Mouse (Mus musculus) midbrain, embryonic 13.5 days (tissue): ENCODE measurements around the gene Fastk. TPM values are rescaled to one million over a fixed set of nuclear protein-coding genes. Genes with fewer than 3 reads are reported as not detected.
"Not testable (repeated sequence)": the region's sequence is repeated elsewhere in the genome, so short reads cannot be mapped to it uniquely, and the experiment has no call there.

Experiments used
- ATAC-seq: fragments of 200-750 bp; cut with Nextera tagmentation; 2 replicates; pipeline ENCODE4 v1.8.0; 2017; ENCODE audit warnings: mild to moderate bottlenecking, moderate TSS enrichment, moderate library complexity
- H3K27ac ChIP-seq: fragments of 300-500 bp; sonication (generic); 2 replicates; pipeline ENCODE4 v1.5.1; 2015; ENCODE audit warnings: inconsistent platforms, mild to moderate bottlenecking, moderate library complexity
- H3K27me3 ChIP-seq: fragments of 300-500 bp; sonication (generic); 2 replicates; pipeline ENCODE4 v1.6.1; 2015; ENCODE audit warnings: mild to moderate bottlenecking, inconsistent platforms
- H3K36me3 ChIP-seq: fragments of 300-500 bp; sonication (generic); 2 replicates; pipeline ENCODE4 v1.6.1; 2015; ENCODE audit warnings: mild to moderate bottlenecking, inconsistent platforms
- H3K4me1 ChIP-seq: fragments of 300-500 bp; sonication (generic); replicated peaks from 2 replicates; pipeline ENCODE4 v1.6.1; 2015; ENCODE audit warnings: inconsistent platforms
- H3K4me2 ChIP-seq: fragments of 300-500 bp; sonication (generic); replicated peaks from 2 replicates; pipeline ENCODE4 v1.6.1; 2015; ENCODE audit warnings: moderate library complexity, mild to moderate bottlenecking, inconsistent platforms
- H3K4me3 ChIP-seq: fragments of 300-500 bp; sonication (generic); replicated peaks from 2 replicates; pipeline ENCODE4 v1.5.1; 2015; ENCODE audit warnings: mild to moderate bottlenecking, inconsistent platforms
- H3K9ac ChIP-seq: fragments of 300-500 bp; sonication (generic); replicated peaks from 2 replicates; pipeline ENCODE4 v1.6.1; 2015; ENCODE audit warnings: mild to moderate bottlenecking, inconsistent platforms
- H3K9me3 ChIP-seq: fragments of 300-500 bp; sonication (generic); 2 replicates; pipeline ENCODE4 v1.6.1; 2016; ENCODE audit warnings: mild to moderate bottlenecking, inconsistent platforms
- WGBS: fragments of 180-500 bp; shearing (Covaris S2); methylation state at CpG from one replicate; pipeline ENCODE4 v1.1.7; 2015; 5-methylcytosine and 5-hydroxymethylcytosine counted together
- polyA plus RNA-seq: library from polyadenylated mRNA; unstranded; fragments of >200 nt; fragmentation: Nextera tagmentation; extraction: Ambion mirVana; gene quantifications from 2 replicates; pipeline ENCODE4 v1.2.1, GENCODE M21; 2015

Fastk gene
- polyA plus RNA-seq, 1 experiment from 2014 or later = 95.0 TPM

DNA sequence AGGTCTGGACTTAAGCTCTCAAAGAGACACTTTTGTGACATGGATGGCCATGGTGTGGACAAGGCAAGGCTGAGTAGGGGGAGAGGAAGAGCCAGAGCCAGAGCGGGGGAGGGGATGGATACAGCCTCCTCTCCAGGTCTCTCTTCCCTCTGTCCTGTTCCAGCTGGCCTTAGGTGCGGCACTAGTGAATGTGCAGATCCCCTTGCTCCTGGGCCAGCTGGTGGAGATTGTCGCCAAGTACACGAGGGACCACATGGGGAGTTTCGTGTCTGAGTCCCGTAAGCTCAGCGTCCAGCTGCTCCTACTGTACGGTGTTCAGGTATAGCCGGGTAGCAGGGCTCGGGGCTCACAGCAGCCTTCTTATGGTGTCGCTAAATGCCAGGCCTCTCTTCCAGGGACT, 44.7 kb downstream of the Fastk start:
- Histone ChIP-seq H3K9me3 (no peaks in the 10 kb centered on the region), H3K27ac (no peak overlapping the region), H3K4me2 (no peak overlapping the region), H3K4me3 (no peak overlapping the region), H3K4me1 (0 out of 2 replicates have a peak, but pooled peaks cover under 1% of the 10 kb centered on the region), H3K9ac (no peak overlapping the region), H3K27me3 (no peaks in the 10 kb centered on the region), H3K36me3 (peaks cover 46% of the 10 kb centered on the region)
- 89% methylated on average over 11 of the region's 11 CpGs for WGBS
- no peak for ATAC-seq

DNA sequence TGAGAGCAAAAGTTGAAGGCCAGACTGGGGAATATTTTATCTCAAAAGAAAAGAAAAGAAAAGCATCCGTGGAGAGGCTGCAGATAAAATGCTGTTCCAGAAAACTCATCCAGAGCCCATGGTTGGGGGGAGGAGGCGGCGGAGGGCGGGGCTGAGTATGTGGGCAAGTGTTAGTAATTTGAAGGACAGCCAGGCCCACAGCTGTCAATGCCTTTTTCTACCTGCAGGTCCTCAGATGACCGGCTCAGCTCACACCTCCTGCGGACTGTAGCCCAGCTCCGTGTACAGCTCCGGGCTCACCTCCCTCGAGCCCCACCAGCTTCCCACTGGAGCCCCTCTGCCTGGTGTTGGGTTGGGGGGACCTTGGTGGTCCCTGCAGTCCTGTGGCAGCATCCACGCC, 45.4 kb downstream of the Fastk start:
- WGBS = 91% methylated on average over 10 of the region's 10 CpGs
- no peak overlapping the region for H3K4me2 ChIP-seq
- H3K4me3 ChIP-seq = no peak overlapping the region
- ATAC-seq = no peak
- H3K27me3 ChIP-seq = no peaks in the 10 kb centered on the region
- H3K9me3 ChIP-seq = no peaks in the 10 kb centered on the region
- H3K9ac ChIP-seq = no peak overlapping the region
- H3K36me3 ChIP-seq = peaks cover 41% of the 10 kb centered on the region
- H3K4me1 ChIP-seq = peaks cover 6% of the 10 kb centered on the region
- H3K27ac ChIP-seq = no peak overlapping the region

DNA sequence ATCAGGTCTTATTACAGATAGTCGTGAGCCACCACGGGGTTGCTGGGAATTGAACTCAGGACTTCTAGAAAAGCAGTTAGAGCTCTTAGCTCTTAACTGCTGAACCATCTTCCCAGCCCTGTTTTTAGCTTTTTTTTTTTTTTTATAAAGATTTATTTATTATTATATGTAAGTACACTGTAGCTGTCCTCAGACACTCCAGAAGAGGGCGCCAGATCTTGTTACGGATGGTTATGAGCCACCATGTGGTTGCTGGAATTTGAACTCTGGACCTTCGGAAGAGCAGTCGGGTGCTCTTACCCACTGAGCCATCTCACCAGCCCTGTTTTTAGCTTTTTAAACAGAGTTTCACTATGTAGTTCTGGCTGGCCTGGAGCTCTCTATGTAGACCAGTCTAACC, 48.8 kb downstream of the Fastk start:
- peaks cover 12% of the 10 kb centered on the region for H3K4me1 ChIP-seq
- 91% methylated on average over 6 of the region's 6 CpGs for WGBS
- H3K27me3 ChIP-seq, H3K9me3 ChIP-seq, H3K27ac ChIP-seq, H3K4me2 ChIP-seq, ATAC-seq, H3K9ac ChIP-seq, H3K4me3 ChIP-seq, H3K36me3 ChIP-seq: not testable (repeated sequence)

DNA sequence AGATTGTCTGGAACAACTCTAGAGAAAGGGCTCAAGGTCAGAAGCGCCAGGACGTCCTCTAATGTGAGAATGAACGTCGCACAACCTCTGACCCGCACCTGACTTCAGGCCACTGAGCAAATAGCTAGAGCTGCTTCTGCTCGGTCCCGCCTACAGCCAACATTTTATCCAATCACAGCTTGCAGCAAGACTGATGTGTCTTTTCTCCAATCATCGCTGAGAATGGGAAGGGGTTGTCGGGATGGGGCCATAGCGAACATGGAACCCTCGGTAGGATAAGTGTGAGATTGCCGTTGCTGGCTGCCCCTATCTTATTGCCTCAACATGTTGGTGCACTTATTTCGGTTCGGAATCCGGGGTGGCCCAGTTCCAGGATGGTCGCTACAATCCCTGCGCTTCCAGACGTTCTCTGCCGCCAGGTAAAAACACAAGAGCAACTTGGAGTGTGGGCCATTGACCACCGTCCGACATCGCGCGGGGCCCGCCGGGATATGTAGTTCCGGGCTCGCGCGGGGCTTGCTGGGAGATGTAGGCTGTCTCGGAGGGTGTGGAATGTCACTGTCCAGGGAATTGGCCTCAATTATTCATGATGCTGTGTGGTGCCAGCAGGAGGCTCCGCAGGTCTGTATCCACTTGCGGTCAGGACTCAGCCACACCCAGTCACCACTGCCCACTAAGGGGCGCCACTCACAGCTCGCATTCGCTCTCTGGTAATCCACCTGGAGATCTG, 50.8 kb downstream of the Fastk start:
- no peaks in the 10 kb centered on the region for H3K36me3 ChIP-seq
- peak overlapping the region; percentile 60 for H3K4me3 ChIP-seq
- H3K9ac ChIP-seq = peak overlapping the region; percentile 60
- H3K27me3 ChIP-seq = peaks cover 14% of the 10 kb centered on the region
- H3K4me1 ChIP-seq = peaks cover 12% of the 10 kb centered on the region
- peak; percentile 97 for ATAC-seq
- peak overlapping the region; percentile 60 for H3K4me2 ChIP-seq
- H3K27ac ChIP-seq = peak overlapping the region; percentile 88
- WGBS = 1% methylated on average over 36 of the region's 36 CpGs
- no peaks in the 10 kb centered on the region for H3K9me3 ChIP-seq

DNA sequence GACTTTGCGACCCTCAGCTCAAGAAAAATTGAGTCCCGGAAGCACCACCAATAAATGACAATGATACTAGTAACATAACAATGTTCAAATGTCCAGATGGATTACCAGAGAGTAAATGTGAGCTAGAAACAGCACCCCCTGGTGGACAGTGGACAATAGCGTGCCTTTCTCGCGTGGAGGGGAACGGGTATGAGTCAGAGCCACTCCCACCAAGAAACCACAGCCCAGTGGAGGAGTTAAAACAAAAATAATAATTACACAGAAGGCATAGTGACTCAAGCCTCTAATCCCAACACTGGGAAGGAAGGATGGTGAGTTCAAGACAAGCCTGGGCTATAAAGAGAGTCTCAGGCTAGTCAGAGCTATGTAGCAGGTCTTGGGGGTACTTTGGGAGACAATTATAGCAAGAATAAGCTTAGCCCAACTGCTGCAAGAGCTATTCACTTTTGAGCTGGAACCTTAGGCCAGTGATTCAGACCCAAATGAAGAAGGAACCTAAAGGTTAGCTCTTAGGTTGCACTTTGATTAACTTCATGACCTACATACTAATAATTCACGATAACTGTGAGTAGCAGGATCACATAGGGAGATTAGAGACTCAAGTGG, 51.6 kb downstream of the Fastk start, which contains the start of gene Abcb8:
Gene Abcb8 (plus strand): TSS at position 272 of the 606 bp plus-strand sequence.
- H3K9ac ChIP-seq = peak within 1 kb of the TSS; percentile 60
- ATAC-seq = no peak
- no peaks in the 10 kb centered on the region for H3K9me3 ChIP-seq
- H3K27ac ChIP-seq = peak within 1 kb of the TSS; percentile 88
- 18% methylated on average over 7 of the region's 7 CpGs for WGBS
- H3K27me3 ChIP-seq = peaks cover 23% of the 10 kb centered on the region
- H3K4me2 ChIP-seq = peak within 1 kb of the TSS; percentile 60
- no peaks in the 10 kb centered on the region for H3K36me3 ChIP-seq
- H3K4me3 ChIP-seq = peak within 1 kb of the TSS; percentile 60
- H3K4me1 ChIP-seq = peaks cover 12% of the 10 kb centered on the region

DNA sequence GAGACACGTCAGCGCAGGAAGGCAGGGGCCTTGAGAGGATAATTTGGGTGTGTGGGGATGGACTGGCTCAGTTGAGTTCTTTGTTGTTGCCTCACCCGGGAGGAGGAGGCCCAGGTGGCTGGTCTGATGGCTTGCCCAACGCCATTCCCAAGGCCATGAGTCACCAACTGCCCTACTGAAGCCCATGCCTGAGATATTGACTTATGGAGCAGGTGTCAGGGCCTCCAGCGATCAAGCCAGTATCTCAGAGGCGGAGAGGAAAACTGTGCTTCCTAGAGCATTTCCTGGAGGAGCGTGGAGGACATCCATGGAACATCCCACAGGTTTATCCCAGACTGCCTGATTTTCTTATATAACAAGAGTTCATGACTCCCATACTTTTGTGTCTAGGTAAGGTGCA, 52.4 kb downstream of the Fastk start:
- ATAC-seq = no peak
- Histone ChIP-seq H3K4me2 (no peak overlapping the region), H3K9me3 (no peaks in the 10 kb centered on the region), H3K4me1 (peaks cover 20% of the 10 kb centered on the region), H3K36me3 (no peaks in the 10 kb centered on the region), H3K27ac (no peak overlapping the region), H3K4me3 (no peak overlapping the region), H3K27me3 (peaks cover 30% of the 10 kb centered on the region), H3K9ac (no peak overlapping the region)
- 76% methylated on average over 7 of the region's 7 CpGs for WGBS

DNA sequence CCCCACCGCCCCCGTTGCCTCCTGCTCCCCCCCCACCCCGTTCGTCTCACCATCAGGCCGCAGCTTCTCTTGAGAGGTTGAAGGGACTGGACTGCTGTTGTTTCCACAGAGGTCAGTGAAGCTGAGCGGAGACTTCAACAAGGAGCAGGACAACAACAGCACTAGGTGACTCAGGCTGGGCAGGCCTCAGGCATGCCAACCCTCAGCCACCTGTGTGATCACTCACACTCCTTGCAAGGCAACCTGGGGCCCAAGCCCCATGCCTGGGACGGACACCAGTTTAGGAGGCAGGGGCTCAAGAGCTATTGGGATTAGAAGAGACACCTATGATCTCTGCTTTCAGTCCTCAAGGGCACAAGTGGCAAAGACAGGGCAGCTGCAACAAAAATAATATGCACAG, 53.2 kb downstream of the Fastk start, which contains the start of gene Atg9b:
Gene Atg9b (minus strand): TSS at position 280 of the 400 bp plus-strand sequence.
- ATAC-seq = no peak
- Histone ChIP-seq H3K27me3 (peaks cover 39% of the 10 kb centered on the region), H3K9ac (no peak within 1 kb of the TSS), H3K4me1 (peaks cover 29% of the 10 kb centered on the region), H3K36me3 (no peaks in the 10 kb centered on the region), H3K4me3 (no peak within 1 kb of the TSS), H3K4me2 (no peak within 1 kb of the TSS), H3K9me3 (no peaks in the 10 kb centered on the region), H3K27ac (no peak within 1 kb of the TSS)
- WGBS = 84% methylated on average over 7 of the region's 7 CpGs

DNA sequence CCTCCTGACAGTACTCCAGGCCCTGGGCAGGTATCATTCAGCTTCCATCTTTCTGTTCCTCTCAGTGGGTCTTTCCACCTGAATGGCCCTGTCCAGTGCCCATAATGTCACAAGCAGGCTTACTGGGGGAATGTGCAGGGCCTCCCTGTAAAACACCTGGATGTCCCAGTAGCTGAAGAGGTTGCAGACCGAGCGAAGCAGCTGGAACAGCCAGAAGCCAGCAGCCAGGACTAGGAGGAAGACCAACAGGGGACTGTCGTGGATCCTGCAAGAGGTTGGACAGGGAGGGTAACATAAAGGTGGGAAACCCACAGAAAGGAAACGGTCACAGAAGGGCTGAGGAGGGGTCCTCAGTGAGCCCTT, 55.4 kb downstream of the Fastk start:
- ATAC-seq = no peak
- Histone ChIP-seq H3K4me3 (no peak overlapping the region), H3K9me3 (no peaks in the 10 kb centered on the region), H3K27me3 (peaks cover 61% of the 10 kb centered on the region), H3K4me1 (peaks cover 25% of the 10 kb centered on the region), H3K9ac (no peak overlapping the region), H3K4me2 (no peak overlapping the region), H3K27ac (no peak overlapping the region), H3K36me3 (no peaks in the 10 kb centered on the region)
- 74% methylated on average over 4 of the region's 4 CpGs for WGBS

DNA sequence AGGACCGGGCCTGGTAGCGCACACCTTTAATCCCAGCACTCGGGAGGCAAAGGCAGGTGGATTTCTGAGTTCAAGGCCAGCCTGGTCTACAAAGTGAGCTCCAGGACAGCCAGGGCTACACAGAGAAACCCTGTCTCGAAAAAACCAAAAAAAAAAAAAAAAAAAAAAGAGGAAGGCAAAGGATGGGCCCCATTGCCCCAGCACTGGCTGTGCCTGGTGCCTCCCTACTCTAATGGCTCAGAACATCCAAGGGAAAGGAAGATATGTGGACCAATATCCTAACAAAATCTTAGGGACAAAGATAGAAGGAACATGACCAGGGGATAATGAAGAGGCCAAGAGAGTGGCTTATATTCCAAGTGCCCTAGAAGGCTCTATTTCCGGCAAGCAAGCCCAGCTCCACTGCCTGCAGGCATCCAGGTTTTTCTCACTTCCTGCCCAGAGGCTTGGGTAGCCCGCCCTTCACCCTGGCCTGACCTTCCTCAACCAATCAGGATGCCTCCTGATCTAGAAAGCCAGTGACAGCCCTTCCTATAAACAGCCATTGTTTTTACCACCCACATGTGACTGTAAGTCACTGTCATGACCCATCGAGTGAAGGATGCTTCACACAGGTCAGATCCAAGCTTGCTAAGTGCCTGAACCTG, 56.0 kb downstream of the Fastk start:
- Histone ChIP-seq H3K27me3 (peaks cover 63% of the 10 kb centered on the region), H3K4me1 (peaks cover 26% of the 10 kb centered on the region), H3K36me3 (no peaks in the 10 kb centered on the region), H3K4me2 (no peak overlapping the region), H3K9ac (no peak overlapping the region), H3K27ac (no peak overlapping the region), H3K9me3 (no peaks in the 10 kb centered on the region), H3K4me3 (no peak overlapping the region)
- no peak for ATAC-seq
- WGBS = 55% methylated on average over 7 of the region's 7 CpGs

Other genes starting within 250 kb of the Fastk start
- 9.0 and 10.3 TPM in 2 replicates for gene Kcnh2, start 93.7 kb downstream of the Fastk start, polyA plus RNA-seq
- 7.0 and 7.8 TPM in 2 replicates for gene Nos3, start 80.5 kb downstream of the Fastk start, polyA plus RNA-seq
- 0.39 and 0.69 TPM in 2 replicates for gene Atg9b, start 53.1 kb downstream of the Fastk start, polyA plus RNA-seq
- 50.2 and 51.5 TPM in 2 replicates for gene Abcb8, start 51.6 kb downstream of the Fastk start, polyA plus RNA-seq
- not detected in 2 replicates for gene Asic3, start 31.9 kb downstream of the Fastk start, polyA plus RNA-seq
- 95.9 and 102 TPM in 2 replicates for gene Cdk5, start 21.8 kb downstream of the Fastk start, polyA plus RNA-seq
- gene Slc4a2, start 21.4 kb downstream of the Fastk start, polyA plus RNA-seq = 20.1 and 25.4 TPM in 2 replicates
- gene Tmub1, start 2.6 kb upstream of the Fastk start, polyA plus RNA-seq = 46.5 and 49.6 TPM in 2 replicates
- 48.8 and 52.2 TPM in 2 replicates for gene Agap3, start 6.9 kb upstream of the Fastk start, polyA plus RNA-seq
- gene Gbx1, start 81.9 kb upstream of the Fastk start, polyA plus RNA-seq = 0.17 and 0.20 TPM in 2 replicates
- 0.17 TPM in 1 of 2 replicates, not detected in the other for gene Asb10, start 95.7 kb upstream of the Fastk start, polyA plus RNA-seq
- gene 4931409K22Rik, start 111.5 kb upstream of the Fastk start, polyA plus RNA-seq = 0.07 and 0.08 TPM in 2 replicates
- 98.2 and 103 TPM in 2 replicates for gene Abcf2, start 132.2 kb upstream of the Fastk start, polyA plus RNA-seq
- gene Chpf2, start 141.5 kb upstream of the Fastk start, polyA plus RNA-seq = 17.8 and 18.6 TPM in 2 replicates
- gene Smarcd3, start 179.1 kb upstream of the Fastk start, polyA plus RNA-seq = 119 and 127 TPM in 2 replicates
- 41.2 and 42.8 TPM in 2 replicates for gene Nub1, start 240.2 kb upstream of the Fastk start, polyA plus RNA-seq